Mouse (Mus musculus) embryonic facial prominence, embryonic 11.5 days (tissue): ENCODE measurements at regions not wholly inside any gene's neighbourhood (a gene's known extent, or its start where the extent isn't known, plus 50 kb on each side); places are given as distances from the start of the nearest gene placed in this dataset.
A peak's percentile ranks its signal among the peaks of the same experiment; 100 is the strongest.

Experiments used
- ATAC-seq: fragments of 200-750 bp; cut with Nextera tagmentation; replicated peaks from 2 replicates; pipeline ENCODE4 v1.8.0; 2017; ENCODE audit warnings: low read depth; ENCODE audit not compliant: insufficient number of reproducible peaks, low FRiP score, low TSS enrichment
- DNase-seq: peaks from one replicate; pipeline ENCODE4 v3.0.0-alpha.2; 2015; ENCODE audit warnings: low spot score
- H3K27ac ChIP-seq: fragments of 300-500 bp; sonication (generic); replicated peaks from 2 replicates; pipeline ENCODE4 v1.5.1; 2014; ENCODE audit warnings: mild to moderate bottlenecking, low read depth, low read length, control low read depth
- H3K27me3 ChIP-seq: fragments of 300-500 bp; sonication (generic); 2 replicates; pipeline ENCODE4 v1.6.1; 2014; ENCODE audit warnings: mild to moderate bottlenecking, low read length, moderate library complexity, mixed read lengths; ENCODE audit not compliant: control insufficient read depth, insufficient read depth
- H3K36me3 ChIP-seq: fragments of 300-500 bp; sonication (generic); replicated peaks from 2 replicates; pipeline ENCODE4 v1.6.1; 2014; ENCODE audit warnings: low read depth, mild to moderate bottlenecking, low read length, moderate library complexity, mixed read lengths; ENCODE audit not compliant: control insufficient read depth, insufficient read depth
- H3K4me1 ChIP-seq: fragments of 300-500 bp; sonication (generic); 2 replicates; pipeline ENCODE4 v1.6.1; 2014; ENCODE audit warnings: low read length, mixed read lengths; ENCODE audit not compliant: control insufficient read depth, insufficient read depth
- H3K4me2 ChIP-seq: fragments of 300-500 bp; sonication (generic); 2 replicates; pipeline ENCODE4 v1.6.1; 2014; ENCODE audit warnings: low read depth, mild to moderate bottlenecking, control low read depth, low read length, moderate library complexity
- H3K4me3 ChIP-seq: fragments of 300-500 bp; sonication (generic); 2 replicates; pipeline ENCODE4 v1.5.1; 2014; ENCODE audit warnings: low read depth, low read length, control low read depth
- H3K9ac ChIP-seq: fragments of 300-500 bp; sonication (generic); replicated peaks from 2 replicates; pipeline ENCODE4 v1.6.1; 2014; ENCODE audit warnings: mild to moderate bottlenecking, control low read depth, low read length
- H3K9me3 ChIP-seq: fragments of 300-500 bp; sonication (generic); replicated peaks from 2 replicates; pipeline ENCODE4 v1.6.1; 2016; ENCODE audit warnings: mild to moderate bottlenecking, low read length, inconsistent platforms, mixed read lengths; ENCODE audit not compliant: control insufficient read depth
- WGBS: fragments of 180-500 bp; shearing (Covaris S2); extraction: QIAGEN DNeasy Blood & Tissue Kit; methylation state at CpG from one replicate; pipeline ENCODE4 v1.1.7; 2014; 5-methylcytosine and 5-hydroxymethylcytosine counted together

- no peak for ATAC-seq
- H3K4me3 ChIP-seq: no peak overlapping the region
- no peak overlapping the region for H3K9ac ChIP-seq
- DNase-seq: no peak
- H3K9me3 ChIP-seq: no peaks in the 10 kb centered on the region
- H3K4me2 ChIP-seq: no peak overlapping the region
- H3K36me3 ChIP-seq: no peaks in the 10 kb centered on the region
- no peaks in the 10 kb centered on the region for H3K4me1 ChIP-seq
- 87% methylated on average over 6 of the region's 6 CpGs for WGBS
- H3K27ac ChIP-seq: no peak overlapping the region
- no peaks in the 10 kb centered on the region for H3K27me3 ChIP-seq
These were observed 251.0 kb upstream of the Stt3b start for GRCm38 (mm10) chr9:115561207-115561606.

GRCm38 (mm10) chr9:115562783-115563182, 252.6 kb upstream of the Stt3b start:
- DNase-seq (peak; percentile 71), ATAC-seq (peak; percentile 52; the same call in 1 of the 2 replicates)
- Histone ChIP-seq H3K27me3 (no peaks in the 10 kb centered on the region), H3K9me3 (no peaks in the 10 kb centered on the region), H3K4me1 (no peaks in the 10 kb centered on the region), H3K4me3 (no peak overlapping the region), H3K36me3 (no peaks in the 10 kb centered on the region), H3K27ac (no peak overlapping the region), H3K4me2 (no peak overlapping the region), H3K9ac (no peak overlapping the region)
- 29% methylated on average over 4 of the region's 4 CpGs for WGBS

GRCm38 (mm10) chr9:115564366-115564765, 254.1 kb upstream of the Stt3b start:
- Histone ChIP-seq H3K4me2 (no peak overlapping the region), H3K27me3 (no peaks in the 10 kb centered on the region), H3K9me3 (no peaks in the 10 kb centered on the region), H3K4me3 (no peak overlapping the region), H3K36me3 (no peaks in the 10 kb centered on the region), H3K27ac (no peak overlapping the region), H3K9ac (no peak overlapping the region), H3K4me1 (no peaks in the 10 kb centered on the region)
- WGBS: 73% methylated on average over 1 of the region's 1 CpGs
- ATAC-seq: no peak
- DNase-seq: no peak

GRCm38 (mm10) chr9:115568693-115569334, 258.6 kb upstream of the Stt3b start:
- no peak overlapping the region for H3K9ac ChIP-seq
- H3K4me2 ChIP-seq: no peak overlapping the region
- H3K9me3 ChIP-seq: no peaks in the 10 kb centered on the region
- DNase-seq (no peak), ATAC-seq (no peak)
- H3K4me3 ChIP-seq: no peak overlapping the region
- WGBS: 74% methylated on average over 7 of the region's 7 CpGs
- no peaks in the 10 kb centered on the region for H3K27me3 ChIP-seq
- H3K36me3 ChIP-seq: no peaks in the 10 kb centered on the region
- H3K4me1 ChIP-seq: no peaks in the 10 kb centered on the region
- no peak overlapping the region for H3K27ac ChIP-seq

GRCm38 (mm10) chr9:115570998-115571397, 260.8 kb upstream of the Stt3b start:
- no peak overlapping the region for H3K9ac ChIP-seq
- no peak overlapping the region for H3K4me3 ChIP-seq
- ATAC-seq (no peak), DNase-seq (no peak)
- H3K4me1 ChIP-seq: no peaks in the 10 kb centered on the region
- no peak overlapping the region for H3K4me2 ChIP-seq
- no peaks in the 10 kb centered on the region for H3K27me3 ChIP-seq
- WGBS: 82% methylated on average over 4 of the region's 4 CpGs
- no peak overlapping the region for H3K27ac ChIP-seq
- H3K36me3 ChIP-seq: no peaks in the 10 kb centered on the region
- no peaks in the 10 kb centered on the region for H3K9me3 ChIP-seq

GRCm38 (mm10) chr9:115581116-115581515, 270.9 kb upstream of the Stt3b start:
- no peak overlapping the region for H3K27ac ChIP-seq
- no peaks in the 10 kb centered on the region for H3K36me3 ChIP-seq
- 80% methylated on average over 3 of the region's 3 CpGs for WGBS
- ATAC-seq (no peak), DNase-seq (no peak)
- H3K4me1 ChIP-seq: no peaks in the 10 kb centered on the region
- H3K4me2 ChIP-seq: no peak overlapping the region
- H3K4me3 ChIP-seq: no peak overlapping the region
- H3K9ac ChIP-seq: no peak overlapping the region
- no peaks in the 10 kb centered on the region for H3K27me3 ChIP-seq
- no peaks in the 10 kb centered on the region for H3K9me3 ChIP-seq

GRCm38 (mm10) chr9:115583548-115583947, 273.3 kb upstream of the Stt3b start:
- no peaks in the 10 kb centered on the region for H3K27me3 ChIP-seq
- no peaks in the 10 kb centered on the region for H3K4me1 ChIP-seq
- no peak overlapping the region for H3K4me2 ChIP-seq
- no peaks in the 10 kb centered on the region for H3K9me3 ChIP-seq
- no peak for ATAC-seq
- no peak overlapping the region for H3K27ac ChIP-seq
- no peak overlapping the region for H3K9ac ChIP-seq
- no peaks in the 10 kb centered on the region for H3K36me3 ChIP-seq
- 84% methylated on average over 11 of the region's 11 CpGs for WGBS
- no peak for DNase-seq
- no peak overlapping the region for H3K4me3 ChIP-seq

GRCm38 (mm10) chr9:115584874-115585273, 274.7 kb upstream of the Stt3b start:
- Histone ChIP-seq H3K4me1 (no peaks in the 10 kb centered on the region), H3K9ac (no peak overlapping the region), H3K27ac (no peak overlapping the region), H3K4me3 (no peak overlapping the region), H3K4me2 (no peak overlapping the region), H3K36me3 (no peaks in the 10 kb centered on the region), H3K9me3 (no peaks in the 10 kb centered on the region), H3K27me3 (no peaks in the 10 kb centered on the region)
- ATAC-seq (no peak), DNase-seq (no peak)
- WGBS: 84% methylated on average over 7 of the region's 7 CpGs
